Mouse (Mus musculus): ENCODE data around the gene Klhl3. TPM values are rescaled to one million over a fixed set of nuclear protein-coding genes. Genes with fewer than 3 reads are reported as not detected.

Gene Klhl3
- polyA plus RNA-seq, 1 experiment from 2014 or later = 1.8 TPM

- Histone ChIP-seq H3K4me3 (ENCODE audit: low read depth, low read length) (no peak overlapping the region), H3K27ac (replicated peaks; ENCODE audit: low read depth, low read length) (no peak overlapping the region), H3K9me3 (replicated peaks; ENCODE audit: control insufficient read depth, low read length) (no peaks in the 10 kb centered on the region), H3K4me1 (ENCODE audit: control insufficient read depth, insufficient read depth, low read length) (no peaks in the 10 kb centered on the region), H3K36me3 (replicated peaks; ENCODE audit: control insufficient read depth, insufficient read depth, low read depth, low read length) (no peaks in the 10 kb centered on the region), H3K4me2 (ENCODE audit: low read depth, low read length) (no peak overlapping the region), H3K9ac (replicated peaks; ENCODE audit: low read length) (no peak overlapping the region), H3K27me3 (ENCODE audit: control insufficient read depth, insufficient read depth, low read length) (no peaks in the 10 kb centered on the region)
- DNase-seq (ENCODE audit: low spot score) = no peak
- ATAC-seq (replicated peaks; ENCODE audit: insufficient number of reproducible peaks, low FRiP score, low TSS enrichment, low read depth) = no peak
- 89% methylated on average over 21 of the region's 21 CpGs for WGBS
Measured at GRCm38 (mm10) chr13:58071209-58071608, 42.2 kb downstream of the Klhl3 start.

DNA sequence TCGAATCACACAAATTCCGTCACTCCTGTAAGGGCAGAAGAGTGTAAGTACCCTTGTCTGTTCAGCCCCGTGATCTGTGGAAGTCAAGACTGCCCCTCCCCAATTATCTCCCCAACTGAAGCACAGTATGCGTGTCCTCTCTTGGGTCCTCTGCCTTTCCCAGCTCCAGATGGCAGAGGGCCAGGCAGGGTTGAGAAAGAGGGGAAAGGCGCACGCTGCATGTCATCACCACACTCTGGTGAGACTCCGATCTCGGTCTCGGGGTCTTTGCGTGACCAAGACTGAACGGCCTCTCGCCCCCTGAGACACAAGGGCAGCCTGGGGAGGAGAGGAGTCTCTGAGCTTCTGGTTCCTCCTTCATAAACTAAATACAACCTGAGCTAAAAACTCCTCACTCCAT is 42.9 kb downstream of the Klhl3 start:
- Histone ChIP-seq H3K27me3 (ENCODE audit: control insufficient read depth, insufficient read depth, low read length) (no peaks in the 10 kb centered on the region), H3K4me1 (ENCODE audit: control insufficient read depth, insufficient read depth, low read length) (no peaks in the 10 kb centered on the region), H3K9me3 (replicated peaks; ENCODE audit: control insufficient read depth, low read length) (no peaks in the 10 kb centered on the region), H3K4me2 (ENCODE audit: low read depth, low read length) (no peak overlapping the region), H3K36me3 (replicated peaks; ENCODE audit: control insufficient read depth, insufficient read depth, low read depth, low read length) (no peaks in the 10 kb centered on the region), H3K4me3 (ENCODE audit: low read depth, low read length) (no peak overlapping the region), H3K27ac (replicated peaks; ENCODE audit: low read depth, low read length) (no peak overlapping the region), H3K9ac (replicated peaks; ENCODE audit: low read length) (no peak overlapping the region)
- ATAC-seq (replicated peaks; ENCODE audit: insufficient number of reproducible peaks, low FRiP score, low TSS enrichment, low read depth) = no peak
- 85% methylated on average over 12 of the region's 12 CpGs for WGBS
- no peak for DNase-seq (ENCODE audit: low spot score)

DNA sequence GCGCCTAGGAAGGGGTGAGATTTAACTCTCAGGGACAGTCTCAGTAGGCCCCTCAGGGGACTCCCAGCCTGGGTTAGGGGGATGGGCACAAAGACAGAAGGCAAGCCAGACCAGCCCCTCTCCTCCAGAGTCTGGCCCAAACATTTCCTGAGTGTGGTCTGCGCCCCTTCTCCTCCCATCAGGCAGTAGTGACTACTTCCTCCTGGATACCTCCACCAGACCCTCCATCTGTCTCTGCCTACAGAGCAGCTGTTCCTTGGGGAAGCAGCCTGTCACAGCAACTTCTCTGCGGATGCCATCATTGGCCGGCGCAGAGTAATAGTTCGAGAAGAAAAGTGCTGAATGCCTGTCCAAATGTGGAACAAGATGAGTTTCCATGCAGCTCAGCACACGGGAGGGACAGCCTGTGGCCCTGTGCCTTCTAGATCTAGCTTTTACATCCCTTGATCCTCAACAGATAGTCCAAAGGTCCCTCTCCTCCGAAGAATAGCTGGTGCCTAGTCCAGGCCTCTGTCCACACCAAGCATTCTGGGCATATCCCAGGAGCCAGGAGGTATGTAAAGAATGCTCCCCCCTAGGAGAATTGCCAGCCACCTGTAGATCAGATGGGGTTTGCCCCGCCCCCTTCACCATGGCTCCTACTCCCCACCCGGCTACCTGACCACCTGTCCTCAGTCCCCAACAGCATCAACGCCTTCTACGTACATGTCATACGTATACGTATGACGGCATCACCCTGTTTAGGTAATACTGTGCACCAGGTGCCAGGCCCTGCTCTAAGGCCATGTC is 44.8 kb downstream of the Klhl3 start:
- DNase-seq (ENCODE audit: low spot score) (no peak), ATAC-seq (replicated peaks; ENCODE audit: insufficient number of reproducible peaks, low FRiP score, low TSS enrichment, low read depth) (peak; percentile 35; the same call in 1 of the 2 replicates)
- H3K9ac ChIP-seq (replicated peaks; ENCODE audit: low read length) = no peak overlapping the region
- no peak overlapping the region for H3K27ac ChIP-seq (replicated peaks; ENCODE audit: low read depth, low read length)
- H3K9me3 ChIP-seq (replicated peaks; ENCODE audit: control insufficient read depth, low read length) = no peaks in the 10 kb centered on the region
- 89% methylated on average over 15 of the region's 15 CpGs for WGBS
- no peak overlapping the region for H3K4me3 ChIP-seq (ENCODE audit: low read depth, low read length)
- no peaks in the 10 kb centered on the region for H3K27me3 ChIP-seq (ENCODE audit: control insufficient read depth, insufficient read depth, low read length)
- no peaks in the 10 kb centered on the region for H3K36me3 ChIP-seq (replicated peaks; ENCODE audit: control insufficient read depth, insufficient read depth, low read depth, low read length)
- H3K4me1 ChIP-seq (ENCODE audit: control insufficient read depth, insufficient read depth, low read length) = no peaks in the 10 kb centered on the region
- H3K4me2 ChIP-seq (ENCODE audit: low read depth, low read length) = no peak overlapping the region

DNA sequence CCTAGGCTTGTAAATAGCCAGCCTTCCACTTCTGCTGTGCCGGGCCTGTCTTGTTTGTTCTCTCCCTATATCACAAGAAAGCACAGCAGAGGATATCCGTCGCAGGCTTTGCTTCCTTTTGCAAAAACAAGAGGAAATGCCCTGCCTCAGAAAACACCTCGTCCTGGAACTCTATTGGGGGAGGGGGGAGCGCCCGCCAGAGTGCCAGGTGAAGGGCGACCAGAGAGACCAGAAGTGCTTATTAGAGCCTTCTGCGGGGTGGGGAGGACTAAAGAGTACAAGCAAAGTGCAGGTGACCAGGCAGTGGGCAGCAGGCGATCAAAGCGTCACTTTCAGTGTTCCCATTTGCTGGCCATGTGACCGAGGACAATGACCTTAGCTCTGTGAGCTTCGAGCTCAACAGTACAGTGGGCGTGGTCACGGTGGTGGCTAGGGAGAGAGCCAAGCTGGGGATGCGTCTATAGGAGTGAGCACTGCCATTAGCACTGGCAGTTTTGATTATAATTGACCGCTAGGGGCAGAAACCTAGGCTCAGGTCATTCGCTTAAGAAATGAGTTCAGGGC is 45.8 kb downstream of the Klhl3 start:
- DNase-seq (ENCODE audit: low spot score) (peak; percentile 66), ATAC-seq (replicated peaks; ENCODE audit: insufficient number of reproducible peaks, low FRiP score, low TSS enrichment, low read depth) (no peak)
- 22% methylated on average over 17 of the region's 17 CpGs for WGBS

GRCm38 (mm10) chr13:58066496-58067389 is 46.6 kb downstream of the Klhl3 start:
- no peak overlapping the region for H3K9ac ChIP-seq (replicated peaks; ENCODE audit: low read length)
- DNase-seq (ENCODE audit: low spot score) (peak; percentile 29), ATAC-seq (replicated peaks; ENCODE audit: insufficient number of reproducible peaks, low FRiP score, low TSS enrichment, low read depth) (no peak)
- H3K4me3 ChIP-seq (ENCODE audit: low read depth, low read length) = no peak overlapping the region
- no peak overlapping the region for H3K4me2 ChIP-seq (ENCODE audit: low read depth, low read length)
- H3K9me3 ChIP-seq (replicated peaks; ENCODE audit: control insufficient read depth, low read length) = no peaks in the 10 kb centered on the region
- 68% methylated on average over 14 of the region's 14 CpGs for WGBS
- H3K4me1 ChIP-seq (ENCODE audit: control insufficient read depth, insufficient read depth, low read length) = no peaks in the 10 kb centered on the region
- no peak overlapping the region for H3K27ac ChIP-seq (replicated peaks; ENCODE audit: low read depth, low read length)
- no peaks in the 10 kb centered on the region for H3K36me3 ChIP-seq (replicated peaks; ENCODE audit: control insufficient read depth, insufficient read depth, low read depth, low read length)
- no peaks in the 10 kb centered on the region for H3K27me3 ChIP-seq (ENCODE audit: control insufficient read depth, insufficient read depth, low read length)

More for the DNA sequence above, 45.8 kb downstream of the Klhl3 start:
- H3K27ac ChIP-seq (replicated peaks; ENCODE audit: low read depth, low read length) = no peak overlapping the region
- H3K36me3 ChIP-seq (replicated peaks; ENCODE audit: control insufficient read depth, insufficient read depth, low read depth, low read length) = no peaks in the 10 kb centered on the region
- H3K4me2 ChIP-seq (ENCODE audit: low read depth, low read length) = no peak overlapping the region
- no peak overlapping the region for H3K4me3 ChIP-seq (ENCODE audit: low read depth, low read length)
- H3K27me3 ChIP-seq (ENCODE audit: control insufficient read depth, insufficient read depth, low read length) = no peaks in the 10 kb centered on the region
- H3K4me1 ChIP-seq (ENCODE audit: control insufficient read depth, insufficient read depth, low read length) = no peaks in the 10 kb centered on the region
- H3K9me3 ChIP-seq (replicated peaks; ENCODE audit: control insufficient read depth, low read length) = no peaks in the 10 kb centered on the region
- no peak overlapping the region for H3K9ac ChIP-seq (replicated peaks; ENCODE audit: low read length)

GRCm38 (mm10) chr13:58066081-58066495 is 47.3 kb downstream of the Klhl3 start:
- Histone ChIP-seq H3K27ac (replicated peaks; ENCODE audit: low read depth, low read length) (no peak overlapping the region), H3K4me2 (ENCODE audit: low read depth, low read length) (no peak overlapping the region)
- WGBS = 81% methylated on average over 13 of the region's 13 CpGs

GRCm38 (mm10) chr13:58065316-58065715 is 48.1 kb downstream of the Klhl3 start:
- no peaks in the 10 kb centered on the region for H3K27me3 ChIP-seq (ENCODE audit: control insufficient read depth, insufficient read depth, low read length)
- no peak for ATAC-seq (replicated peaks; ENCODE audit: insufficient number of reproducible peaks, low FRiP score, low TSS enrichment, low read depth)
- no peak overlapping the region for H3K4me3 ChIP-seq (ENCODE audit: low read depth, low read length)
- H3K9me3 ChIP-seq (replicated peaks; ENCODE audit: control insufficient read depth, low read length) = no peaks in the 10 kb centered on the region
- no peak for DNase-seq (ENCODE audit: low spot score)
- no peaks in the 10 kb centered on the region for H3K4me1 ChIP-seq (ENCODE audit: control insufficient read depth, insufficient read depth, low read length)
- H3K9ac ChIP-seq (replicated peaks; ENCODE audit: low read length) = no peak overlapping the region
- WGBS = 88% methylated on average over 5 of the region's 5 CpGs
- H3K27ac ChIP-seq (replicated peaks; ENCODE audit: low read depth, low read length) = no peak overlapping the region
- H3K36me3 ChIP-seq (replicated peaks; ENCODE audit: control insufficient read depth, insufficient read depth, low read depth, low read length) = no peaks in the 10 kb centered on the region
- H3K4me2 ChIP-seq (ENCODE audit: low read depth, low read length) = no peak overlapping the region

More at GRCm38 (mm10) chr13:58066081-58066495, 47.3 kb downstream of the Klhl3 start:
- Histone ChIP-seq H3K9ac (replicated peaks; ENCODE audit: low read length) (no peak overlapping the region), H3K4me3 (ENCODE audit: low read depth, low read length) (no peak overlapping the region), H3K4me1 (ENCODE audit: control insufficient read depth, insufficient read depth, low read length) (no peaks in the 10 kb centered on the region), H3K27me3 (ENCODE audit: control insufficient read depth, insufficient read depth, low read length) (no peaks in the 10 kb centered on the region), H3K9me3 (replicated peaks; ENCODE audit: control insufficient read depth, low read length) (no peaks in the 10 kb centered on the region), H3K36me3 (replicated peaks; ENCODE audit: control insufficient read depth, insufficient read depth, low read depth, low read length) (no peaks in the 10 kb centered on the region)
- ATAC-seq (replicated peaks; ENCODE audit: insufficient number of reproducible peaks, low FRiP score, low TSS enrichment, low read depth) = no peak
- no peak for DNase-seq (ENCODE audit: low spot score)

All from embryonic facial prominence, embryonic 11.5 days (tissue).